Mouse (Mus musculus) left cerebral cortex, adult 2 months (tissue): Measurements from ENCODE around the gene Rhbg. TPM values are rescaled to one million over a fixed set of nuclear protein-coding genes. Genes with fewer than 3 reads are reported as not detected.
"Not testable (repeated sequence)": the region's sequence is repeated elsewhere in the genome, so short reads cannot be mapped to it uniquely, and the experiment has no call there.

Experiments used
- DNase-seq, 2 experiments: peaks; one replicate each; pipeline ENCODE4 v3.0.0; 2021 to 2022; ENCODE audit warnings: low spot score in 2 of 2, mixed read lengths in 1 of 2; ENCODE audit errors: extremely low spot score in 1 of 2
- H3K27ac ChIP-seq: fragments of 200-600 bp; 2 replicates; pipeline ENCODE4 v1.8.1; 2022
- H3K4me3 ChIP-seq: fragments of 200-600 bp; 2 replicates; pipeline ENCODE4 v1.8.1; 2022
- CTCF ChIP-seq: fragments of 200-600 bp; IDR thresholded peaks from 2 replicates; pipeline ENCODE4 v1.8.1; 2022; ENCODE audit warnings: antibody characterized with exemption, mild to moderate bottlenecking, moderate library complexity
- intact Hi-C: fragments of 180-260 bp; cut with DNase I; formaldehyde crosslinking; loops from one replicate; pipeline ENCODE4 v1.15.1; 2025
- long read RNA-seq, 2 experiments: library from polyadenylated mRNA; stranded (forward); transcript quantifications; one replicate each; pipeline ENCODE4 v2.0.0; 2021; ENCODE audit warnings: borderline mapping rate in 2 of 2
- total RNA-seq, 2 experiments: library from RNA; stranded (reverse); gene quantifications; 2 replicates each; pipeline ENCODE4 v1.2.3; 2021

Gene Rhbg
- total RNA-seq = not detected
- long read RNA-seq, experiment 1 = 0 reads
- long read RNA-seq, experiment 2 = 0 reads

GRCm38 (mm10) chr3:88254268-88254926, at the start of gene Rhbg:
TSS of gene Rhbg (minus strand) at chr3:88254709.
- Histone ChIP-seq H3K27ac (no peak within 1 kb of the TSS), H3K4me3 (peak within 1 kb of the TSS; percentile 37)
- DNase-seq = no peak
- intact Hi-C loops = loop anchor here (10.0 kb wide), 1 partner anchor 240 kb away; no protein-coding TSS in a partner anchor
- no peak for TF ChIP-seq CTCF

- no peak for TF ChIP-seq CTCF
- intact Hi-C loops = no loop called here
Observed at GRCm38 (mm10) chr3:88299172-88299571, 44.7 kb upstream of the Rhbg start.

GRCm38 (mm10) chr3:88297321-88297851, 42.9 kb upstream of the Rhbg start:
- TF ChIP-seq CTCF = no peak
- intact Hi-C loops = no loop called here
- DNase-seq = peak in 1 of 2 experiments; percentile 44

More at GRCm38 (mm10) chr3:88299172-88299571, 44.7 kb upstream of the Rhbg start:
- DNase-seq = no peak
- Histone ChIP-seq H3K27ac (no peak overlapping the region), H3K4me3 (no peak overlapping the region)

GRCm38 (mm10) chr3:88296561-88297318, 42.2 kb upstream of the Rhbg start, which contains the start of the genes Tsacc and Cct3:
TSS of gene Tsacc (minus strand) at chr3:88296999.
TSS of gene Cct3 (plus strand) at chr3:88297116.
- DNase-seq = peak; percentile 93 to 96
- TF ChIP-seq CTCF = peak; percentile 26; the same call in 1 of the 2 replicates
- Histone ChIP-seq H3K4me3 (peak within 1 kb of the TSS; percentile 91), H3K27ac (peak within 1 kb of the TSS; percentile 95)
- intact Hi-C loops = no loop called here

More at GRCm38 (mm10) chr3:88297321-88297851, 42.9 kb upstream of the Rhbg start:
- peak overlapping the region; percentile 94 for H3K27ac ChIP-seq
- peak overlapping the region; percentile 91 for H3K4me3 ChIP-seq

- H3K4me3 ChIP-seq = peak overlapping the region; percentile 91
- DNase-seq = no peak
- intact Hi-C loops = no loop called here
- TF ChIP-seq CTCF = no peak
- H3K27ac ChIP-seq = peak overlapping the region; percentile 95
Observed at GRCm38 (mm10) chr3:88296110-88296560, 41.6 kb upstream of the Rhbg start.

- H3K4me3 ChIP-seq, intact Hi-C loops: not testable (repeated sequence)
Observed at GRCm38 (mm10) chr3:88295272-88295671, 40.8 kb upstream of the Rhbg start.

GRCm38 (mm10) chr3:88291970-88292369, 37.5 kb upstream of the Rhbg start:
- intact Hi-C loops = no loop called here
- no peak overlapping the region for H3K27ac ChIP-seq
- no peak for DNase-seq
- H3K4me3 ChIP-seq = no peak overlapping the region
- TF ChIP-seq CTCF = peak; percentile 58

More at GRCm38 (mm10) chr3:88295272-88295671, 40.8 kb upstream of the Rhbg start:
- not testable (repeated sequence) for H3K27ac ChIP-seq, DNase-seq

- H3K27ac ChIP-seq, H3K4me3 ChIP-seq, DNase-seq, intact Hi-C loops: not testable (repeated sequence)
Observed at GRCm38 (mm10) chr3:88288133-88288713, 33.7 kb upstream of the Rhbg start.

- Histone ChIP-seq H3K4me3 (no peak within 1 kb of the TSS), H3K27ac (no peak within 1 kb of the TSS)
- no peak for DNase-seq
- intact Hi-C loops = no loop called here
- no peak for TF ChIP-seq CTCF
Observed at GRCm38 (mm10) chr3:88287110-88287509, 32.6 kb upstream of the Rhbg start, which contains the start of gene Gm38392. TSS of gene Gm38392 (minus strand) at chr3:88287210.

GRCm38 (mm10) chr3:88285565-88285895, 31.0 kb upstream of the Rhbg start:
- intact Hi-C loops, H3K27ac ChIP-seq, DNase-seq, H3K4me3 ChIP-seq: not testable (repeated sequence)

- DNase-seq, H3K27ac ChIP-seq, intact Hi-C loops, H3K4me3 ChIP-seq: not testable (repeated sequence)
Observed at GRCm38 (mm10) chr3:88284815-88285564, 30.5 kb upstream of the Rhbg start.

GRCm38 (mm10) chr3:88281141-88281916, 26.8 kb upstream of the Rhbg start:
- H3K27ac ChIP-seq, DNase-seq, H3K4me3 ChIP-seq, intact Hi-C loops: not testable (repeated sequence)
